Mouse (Mus musculus) liver, embryonic 15.5 days (tissue): ENCODE measurements at regions not wholly inside any gene's neighbourhood (a gene's known extent, or its start where the extent isn't known, plus 50 kb on each side); places are given as distances from the start of the nearest gene placed in this dataset.

Experiments
- ATAC-seq: fragments of 200-750 bp; cut with Nextera tagmentation; 2 replicates; pipeline ENCODE4 v1.8.0; 2017; ENCODE audit warnings: moderate number of reproducible peaks, mild to moderate bottlenecking, moderate library complexity; ENCODE audit not compliant: insufficient read depth
- H3K27ac ChIP-seq: fragments of 300-500 bp; sonication (generic); replicated peaks from 2 replicates; pipeline ENCODE4 v1.5.1; 2015; ENCODE audit warnings: mild to moderate bottlenecking, inconsistent platforms
- H3K27me3 ChIP-seq: fragments of 300-500 bp; sonication (generic); 2 replicates; pipeline ENCODE4 v1.6.1; 2015; ENCODE audit warnings: mild to moderate bottlenecking, inconsistent platforms
- H3K36me3 ChIP-seq: fragments of 300-500 bp; sonication (generic); replicated peaks from 2 replicates; pipeline ENCODE4 v1.6.1; 2015; ENCODE audit warnings: moderate library complexity, mild to moderate bottlenecking, inconsistent platforms
- H3K4me1 ChIP-seq: fragments of 300-500 bp; sonication (generic); replicated peaks from 2 replicates; pipeline ENCODE4 v1.6.1; 2015; ENCODE audit warnings: inconsistent platforms
- H3K4me2 ChIP-seq: fragments of 300-500 bp; sonication (generic); 2 replicates; pipeline ENCODE4 v1.6.1; 2015; ENCODE audit warnings: moderate library complexity, mild to moderate bottlenecking, inconsistent platforms
- H3K4me3 ChIP-seq: fragments of 300-500 bp; sonication (generic); replicated peaks from 2 replicates; pipeline ENCODE4 v1.5.1; 2015; ENCODE audit warnings: mild to moderate bottlenecking, inconsistent platforms
- H3K9ac ChIP-seq: fragments of 300-500 bp; sonication (generic); 2 replicates; pipeline ENCODE4 v1.6.1; 2015; ENCODE audit warnings: moderate library complexity, mild to moderate bottlenecking, inconsistent platforms
- H3K9me3 ChIP-seq: fragments of 300-500 bp; sonication (generic); replicated peaks from 2 replicates; pipeline ENCODE4 v1.6.1; 2016; ENCODE audit warnings: inconsistent platforms
- WGBS: fragments of 180-500 bp; shearing (Covaris S2); methylation state at CpG from one replicate; pipeline ENCODE4 v1.1.7; 2015; ENCODE audit warnings: mixed read lengths; ENCODE audit not compliant: insufficient replicate concordance; 5-methylcytosine and 5-hydroxymethylcytosine counted together

DNA sequence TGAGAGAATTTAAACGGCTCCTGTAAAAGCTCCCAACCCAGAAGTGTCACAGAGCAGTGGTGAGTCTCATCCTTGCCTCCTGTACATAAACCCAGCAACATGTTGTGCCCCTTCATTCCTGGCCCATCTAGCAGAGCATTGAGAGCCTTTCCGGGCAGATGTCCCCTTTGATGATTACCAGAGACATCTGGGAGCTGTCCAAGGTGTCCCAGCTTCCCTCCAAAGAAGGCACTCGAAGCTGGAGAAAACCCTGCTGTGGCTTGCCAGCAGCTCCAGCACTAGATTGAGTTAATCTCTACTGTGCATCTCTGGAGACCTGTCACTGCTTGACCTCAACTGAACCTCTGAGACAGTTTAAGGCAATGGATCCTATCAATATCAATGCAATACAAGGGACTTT, 86.4 kb upstream of the Mycn start:
- Histone ChIP-seq H3K27ac (no peak overlapping the region), H3K9ac (no peak overlapping the region), H3K27me3 (no peaks in the 10 kb centered on the region), H3K4me2 (no peak overlapping the region), H3K4me3 (no peak overlapping the region), H3K4me1 (no peaks in the 10 kb centered on the region), H3K9me3 (no peaks in the 10 kb centered on the region), H3K36me3 (no peaks in the 10 kb centered on the region)
- ATAC-seq, result no peak
- WGBS, result 23% methylated on average over 3 of the region's 3 CpGs

- no peak for ATAC-seq
- Histone ChIP-seq H3K27me3 (no peaks in the 10 kb centered on the region), H3K4me2 (no peak overlapping the region), H3K4me3 (no peak overlapping the region), H3K27ac (no peak overlapping the region), H3K36me3 (no peaks in the 10 kb centered on the region), H3K9ac (no peak overlapping the region), H3K9me3 (no peaks in the 10 kb centered on the region), H3K4me1 (no peaks in the 10 kb centered on the region)
- 41% methylated on average over 7 of the region's 7 CpGs for WGBS
These were observed 84.4 kb upstream of the Mycn start for GRCm38 (mm10) chr12:13026041-13026580.

GRCm38 (mm10) chr12:13024215-13024841, 82.6 kb upstream of the Mycn start:
- no peak for ATAC-seq
- Histone ChIP-seq H3K4me2 (no peak overlapping the region), H3K27ac (no peak overlapping the region), H3K4me3 (no peak overlapping the region), H3K9ac (no peak overlapping the region), H3K36me3 (no peaks in the 10 kb centered on the region), H3K27me3 (no peaks in the 10 kb centered on the region), H3K9me3 (no peaks in the 10 kb centered on the region), H3K4me1 (no peaks in the 10 kb centered on the region)
- 55% methylated on average over 8 of the region's 8 CpGs for whole genome bisulfite sequencing

GRCm38 (mm10) chr12:13011023-13011761, 69.5 kb upstream of the Mycn start:
- Histone ChIP-seq H3K9me3 (no peaks in the 10 kb centered on the region), H3K4me1 (no peaks in the 10 kb centered on the region), H3K36me3 (no peaks in the 10 kb centered on the region), H3K27ac (no peak overlapping the region), H3K4me3 (no peak overlapping the region), H3K9ac (no peak overlapping the region), H3K4me2 (no peak overlapping the region), H3K27me3 (no peaks in the 10 kb centered on the region)
- ATAC-seq, result no peak
- 55% methylated on average over 9 of the region's 9 CpGs for WGBS

- no peaks in the 10 kb centered on the region for H3K27me3 ChIP-seq
- H3K4me2 ChIP-seq, result no peak overlapping the region
- no peak for ATAC-seq
- H3K9me3 ChIP-seq, result no peaks in the 10 kb centered on the region
- WGBS, result 66% methylated on average over 3 of the region's 3 CpGs
- H3K36me3 ChIP-seq, result no peaks in the 10 kb centered on the region
- H3K27ac ChIP-seq, result no peak overlapping the region
- H3K4me3 ChIP-seq, result no peak overlapping the region
- H3K9ac ChIP-seq, result no peak overlapping the region
- H3K4me1 ChIP-seq, result no peaks in the 10 kb centered on the region
These were observed 68.7 kb upstream of the Mycn start for GRCm38 (mm10) chr12:13010405-13010804.

GRCm38 (mm10) chr12:13009470-13009869, 67.8 kb upstream of the Mycn start:
- Histone ChIP-seq H3K4me2 (no peak overlapping the region), H3K27ac (no peak overlapping the region), H3K9ac (no peak overlapping the region), H3K4me1 (no peaks in the 10 kb centered on the region), H3K36me3 (no peaks in the 10 kb centered on the region), H3K9me3 (no peaks in the 10 kb centered on the region), H3K27me3 (no peaks in the 10 kb centered on the region), H3K4me3 (no peak overlapping the region)
- WGBS, result 40% methylated on average over 2 of the region's 2 CpGs
- ATAC-seq, result no peak

GRCm38 (mm10) chr12:13002703-13003102, 61.0 kb upstream of the Mycn start:
- Histone ChIP-seq H3K36me3 (no peaks in the 10 kb centered on the region), H3K27me3 (no peaks in the 10 kb centered on the region), H3K27ac (peak overlapping the region; percentile 60), H3K4me3 (no peak overlapping the region), H3K9ac (no peak overlapping the region), H3K4me1 (no peaks in the 10 kb centered on the region), H3K9me3 (no peaks in the 10 kb centered on the region), H3K4me2 (no peak overlapping the region)
- WGBS, result 48% methylated on average over 3 of the region's 3 CpGs
- ATAC-seq, result peak; percentile 90

- peak overlapping the region; percentile 24; the same call in 1 of the 2 replicates for H3K27ac ChIP-seq
- H3K27me3 ChIP-seq, result no peaks in the 10 kb centered on the region
- no peaks in the 10 kb centered on the region for H3K4me1 ChIP-seq
- WGBS, result 61% methylated on average over 6 of the region's 6 CpGs
- H3K36me3 ChIP-seq, result no peaks in the 10 kb centered on the region
- H3K9me3 ChIP-seq, result no peaks in the 10 kb centered on the region
- H3K4me2 ChIP-seq, result no peak overlapping the region
- no peak overlapping the region for H3K4me3 ChIP-seq
- peak; percentile 22; the same call in 1 of the 2 replicates for ATAC-seq
- no peak overlapping the region for H3K9ac ChIP-seq
These were observed 60.4 kb upstream of the Mycn start for GRCm38 (mm10) chr12:13002069-13002590.

GRCm38 (mm10) chr12:12995974-12996361, 54.3 kb upstream of the Mycn start:
- peaks cover 8% of the 10 kb centered on the region; the same call in 1 of the 2 replicates for H3K4me1 ChIP-seq
- WGBS, result 68% methylated on average over 9 of the region's 9 CpGs
- no peak overlapping the region for H3K9ac ChIP-seq
- H3K27me3 ChIP-seq, result no peaks in the 10 kb centered on the region
- no peak overlapping the region for H3K4me3 ChIP-seq
- H3K27ac ChIP-seq, result no peak overlapping the region
- H3K36me3 ChIP-seq, result no peaks in the 10 kb centered on the region
- H3K4me2 ChIP-seq, result no peak overlapping the region
- no peak for ATAC-seq
- H3K9me3 ChIP-seq, result no peaks in the 10 kb centered on the region

DNA sequence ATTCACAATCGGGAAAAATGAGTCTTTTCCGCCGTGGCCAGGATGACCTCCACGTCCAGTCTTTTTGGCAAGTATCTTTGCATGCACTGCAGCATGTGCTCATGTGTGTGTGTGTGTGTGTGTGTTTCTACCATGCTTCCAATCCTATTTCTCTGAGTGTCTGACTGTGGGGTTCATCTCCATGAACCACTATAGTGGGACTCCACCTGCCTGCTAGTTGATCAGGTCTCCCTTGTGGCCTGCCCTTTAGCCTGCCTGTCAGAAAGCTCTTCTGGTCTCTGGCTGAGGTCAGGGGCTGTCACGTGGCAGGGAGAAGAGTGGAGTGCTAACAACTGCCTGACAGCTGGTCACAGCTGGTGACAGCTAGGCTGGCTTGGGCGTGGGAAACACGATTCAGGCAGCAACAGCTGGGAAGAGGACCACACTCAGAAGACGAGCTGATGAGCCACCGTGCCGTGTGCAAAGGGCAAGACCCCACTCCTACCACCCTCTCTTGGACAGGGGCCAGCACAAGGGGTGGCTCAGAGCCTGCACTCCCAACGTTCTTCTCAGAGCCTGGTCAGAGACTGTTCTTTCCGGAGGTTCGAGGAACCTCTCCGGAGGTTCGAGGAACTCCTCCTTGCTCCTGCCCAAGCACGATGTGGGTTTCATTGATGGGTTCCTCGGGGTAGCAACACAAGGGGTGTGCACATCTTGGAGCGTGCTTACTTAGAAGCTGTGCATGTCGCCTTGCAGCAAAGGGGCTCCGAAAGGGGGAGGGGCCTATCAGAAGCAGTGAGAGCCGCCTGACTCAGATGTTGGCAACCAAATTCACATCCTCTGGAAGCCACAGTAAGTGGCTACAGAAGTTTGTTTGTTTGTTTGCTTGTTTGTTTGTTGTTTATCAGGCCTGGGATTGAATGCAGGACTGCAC, 53.6 kb upstream of the Mycn start:
- Histone ChIP-seq H3K9ac (no peak overlapping the region), H3K27me3 (no peaks in the 10 kb centered on the region), H3K27ac (no peak overlapping the region), H3K9me3 (no peaks in the 10 kb centered on the region), H3K4me3 (no peak overlapping the region), H3K4me1 (peaks cover 8% of the 10 kb centered on the region; the same call in 1 of the 2 replicates), H3K36me3 (no peaks in the 10 kb centered on the region), H3K4me2 (no peak overlapping the region)
- 44% methylated on average over 21 of the region's 21 CpGs for WGBS
- ATAC-seq, result peak; percentile 64
